Mouse (Mus musculus) forebrain, embryonic 16.5 days (tissue): ENCODE measurements around the gene Purb. TPM values are rescaled to one million over a fixed set of nuclear protein-coding genes. Genes with fewer than 3 reads are reported as not detected.
"Not testable (repeated sequence)": the region's sequence is repeated elsewhere in the genome, so short reads cannot be mapped to it uniquely, and the experiment has no call there.

Experiments used
- ATAC-seq: fragments of 200-750 bp; cut with Nextera tagmentation; 2 replicates; pipeline ENCODE4 v1.8.0; 2017; ENCODE audit warnings: mild to moderate bottlenecking, moderate library complexity
- H3K27ac ChIP-seq: fragments of 300-500 bp; sonication (generic); 2 replicates; pipeline ENCODE4 v1.5.1; 2014; ENCODE audit warnings: low read length, control low read depth
- H3K27me3 ChIP-seq: fragments of 300-500 bp; sonication (generic); replicated peaks from 2 replicates; pipeline ENCODE4 v1.6.1; 2014; ENCODE audit warnings: low read length; ENCODE audit not compliant: control insufficient read depth, insufficient read depth
- H3K36me3 ChIP-seq: fragments of 300-500 bp; sonication (generic); 2 replicates; pipeline ENCODE4 v1.6.1; 2014; ENCODE audit not compliant: control insufficient read depth, insufficient read depth
- H3K4me1 ChIP-seq: fragments of 300-500 bp; sonication (generic); replicated peaks from 2 replicates; pipeline ENCODE4 v1.6.1; 2014; ENCODE audit warnings: low read length; ENCODE audit not compliant: control insufficient read depth, insufficient read depth
- H3K4me2 ChIP-seq: fragments of 300-500 bp; sonication (generic); 2 replicates; pipeline ENCODE4 v1.6.1; 2014; ENCODE audit warnings: mild to moderate bottlenecking, low read length, control low read depth
- H3K4me3 ChIP-seq: fragments of 300-500 bp; sonication (generic); replicated peaks from 2 replicates; pipeline ENCODE4 v1.5.1; 2014; ENCODE audit warnings: mild to moderate bottlenecking, low read length, control low read depth
- H3K9ac ChIP-seq: fragments of 300-500 bp; sonication (generic); replicated peaks from 2 replicates; pipeline ENCODE4 v1.6.1; 2014; ENCODE audit warnings: low read depth, low read length, control low read depth
- H3K9me3 ChIP-seq: fragments of 300-500 bp; sonication (generic); 2 replicates; pipeline ENCODE4 v1.6.1; 2016; ENCODE audit warnings: low read length; ENCODE audit not compliant: control insufficient read depth
- WGBS: fragments of 180-500 bp; shearing (Covaris S2); extraction: QIAGEN DNeasy Blood & Tissue Kit; methylation state at CpG from one replicate; pipeline ENCODE4 v1.1.7; 2014; 5-methylcytosine and 5-hydroxymethylcytosine counted together
- polyA plus RNA-seq: library from polyadenylated mRNA; unstranded; fragments of >200 nt; fragmentation: Nextera tagmentation; extraction: Ambion mirVana; gene quantifications from 2 replicates; pipeline ENCODE4 v1.2.1, GENCODE M21; 2015

Purb gene
- polyA plus RNA-seq, 1 experiment from 2014 or later = 14.4 TPM

GRCm38 (mm10) chr11:6463159-6463837, 12.4 kb downstream of the Purb start:
- Histone ChIP-seq H3K36me3 (no peaks in the 10 kb centered on the region), H3K9me3 (no peaks in the 10 kb centered on the region), H3K9ac (no peak overlapping the region), H3K27ac (no peak overlapping the region), H3K4me1 (peaks cover 6% of the 10 kb centered on the region), H3K4me3 (no peak overlapping the region), H3K4me2 (no peak overlapping the region), H3K27me3 (no peaks in the 10 kb centered on the region)
- WGBS = 90% methylated on average over 6 of the region's 6 CpGs
- no peak for ATAC-seq

- Histone ChIP-seq H3K4me3 (no peak overlapping the region), H3K4me2 (no peak overlapping the region), H3K9me3 (0 out of 2 replicates have a peak, but pooled peaks cover 2% of the 10 kb centered on the region), H3K9ac (no peak overlapping the region), H3K4me1 (no peaks in the 10 kb centered on the region), H3K36me3 (no peaks in the 10 kb centered on the region), H3K27me3 (no peaks in the 10 kb centered on the region), H3K27ac (no peak overlapping the region)
- WGBS = 74% methylated on average over 6 of the region's 6 CpGs
- no peak for ATAC-seq
Observed at GRCm38 (mm10) chr11:6456083-6456482, 19.6 kb downstream of the Purb start.

GRCm38 (mm10) chr11:6448155-6448554, 27.6 kb downstream of the Purb start:
- not testable (repeated sequence) for H3K4me1 ChIP-seq, H3K27ac ChIP-seq, H3K4me2 ChIP-seq, H3K27me3 ChIP-seq, H3K9ac ChIP-seq, H3K4me3 ChIP-seq, H3K9me3 ChIP-seq, H3K36me3 ChIP-seq, ATAC-seq
- 97% methylated on average over 5 of the region's 5 CpGs for WGBS

GRCm38 (mm10) chr11:6447493-6447892, 28.2 kb downstream of the Purb start:
- no peak overlapping the region for H3K4me3 ChIP-seq
- ATAC-seq = no peak
- no peak overlapping the region for H3K4me2 ChIP-seq
- 80% methylated on average over 4 of the region's 4 CpGs for WGBS
- no peaks in the 10 kb centered on the region for H3K36me3 ChIP-seq
- peaks cover 7% of the 10 kb centered on the region for H3K4me1 ChIP-seq
- no peak overlapping the region for H3K9ac ChIP-seq
- H3K27me3 ChIP-seq = no peaks in the 10 kb centered on the region
- H3K9me3 ChIP-seq = no peaks in the 10 kb centered on the region
- no peak overlapping the region for H3K27ac ChIP-seq

- 95% methylated on average over 7 of the region's 7 CpGs for WGBS
- no peak overlapping the region for H3K27ac ChIP-seq
- no peak for ATAC-seq
- no peaks in the 10 kb centered on the region; the same call in 1 of the 2 replicates for H3K36me3 ChIP-seq
- H3K9me3 ChIP-seq = no peaks in the 10 kb centered on the region
- peaks cover 7% of the 10 kb centered on the region for H3K4me1 ChIP-seq
- no peak overlapping the region for H3K9ac ChIP-seq
- no peak overlapping the region for H3K4me3 ChIP-seq
- no peaks in the 10 kb centered on the region for H3K27me3 ChIP-seq
- no peak overlapping the region for H3K4me2 ChIP-seq
Observed at GRCm38 (mm10) chr11:6445951-6446350, 29.8 kb downstream of the Purb start.

- H3K36me3 ChIP-seq = no peaks in the 10 kb centered on the region; the same call in 1 of the 2 replicates
- H3K27ac ChIP-seq = no peak overlapping the region
- no peak overlapping the region for H3K4me3 ChIP-seq
- H3K27me3 ChIP-seq = no peaks in the 10 kb centered on the region
- WGBS = 85% methylated on average over 4 of the region's 4 CpGs
- H3K4me2 ChIP-seq = no peak overlapping the region
- no peak for ATAC-seq
- H3K9ac ChIP-seq = no peak overlapping the region
- no peaks in the 10 kb centered on the region for H3K9me3 ChIP-seq
- peaks cover 7% of the 10 kb centered on the region for H3K4me1 ChIP-seq
Observed at GRCm38 (mm10) chr11:6445441-6445840, 30.3 kb downstream of the Purb start.

- Histone ChIP-seq H3K4me3 (peak within 1 kb of the TSS; percentile 79), H3K27me3 (no peaks in the 10 kb centered on the region), H3K4me1 (peaks cover 7% of the 10 kb centered on the region), H3K4me2 (peak within 1 kb of the TSS; percentile 82), H3K27ac (peak within 1 kb of the TSS; percentile 93), H3K36me3 (no peaks in the 10 kb centered on the region; the same call in 1 of the 2 replicates), H3K9ac (peak within 1 kb of the TSS; percentile 81), H3K9me3 (no peaks in the 10 kb centered on the region)
- WGBS = under 1% methylated on average over 78 of the region's 80 CpGs
- ATAC-seq = peak; percentile 99
Observed at GRCm38 (mm10) chr11:6444077-6444853, 31.5 kb downstream of the Purb start, which contains the start of gene H2afv. Gene H2afv (minus strand): TSS chr11:6444443.

GRCm38 (mm10) chr11:6443727-6444076, 32.0 kb downstream of the Purb start:
- peak overlapping the region; percentile 93 for H3K27ac ChIP-seq
- peak overlapping the region; percentile 79 for H3K4me3 ChIP-seq
- ATAC-seq = no peak
- peaks cover 7% of the 10 kb centered on the region for H3K4me1 ChIP-seq
- peak overlapping the region; percentile 81 for H3K9ac ChIP-seq
- under 1% methylated on average over 10 of the region's 10 CpGs for WGBS
- no peaks in the 10 kb centered on the region for H3K9me3 ChIP-seq
- H3K36me3 ChIP-seq = no peaks in the 10 kb centered on the region; the same call in 1 of the 2 replicates
- peak overlapping the region; percentile 82 for H3K4me2 ChIP-seq
- no peaks in the 10 kb centered on the region for H3K27me3 ChIP-seq

GRCm38 (mm10) chr11:6443102-6443501, 32.6 kb downstream of the Purb start:
- WGBS = 54% methylated on average over 4 of the region's 4 CpGs
- ATAC-seq = no peak
- H3K4me2 ChIP-seq = peak overlapping the region; percentile 82

More at GRCm38 (mm10) chr11:6443102-6443501, 32.6 kb downstream of the Purb start:
- no peaks in the 10 kb centered on the region for H3K27me3 ChIP-seq
- no peaks in the 10 kb centered on the region; the same call in 1 of the 2 replicates for H3K36me3 ChIP-seq
- H3K4me3 ChIP-seq = peak overlapping the region; percentile 79
- no peak overlapping the region for H3K27ac ChIP-seq
- peak overlapping the region; percentile 81 for H3K9ac ChIP-seq
- H3K4me1 ChIP-seq = peaks cover 7% of the 10 kb centered on the region
- no peaks in the 10 kb centered on the region for H3K9me3 ChIP-seq
